Mouse (Mus musculus): ENCODE measurements at regions not wholly inside any gene's neighbourhood (a gene's known extent, or its start where the extent isn't known, plus 50 kb on each side); places are given as distances from the start of the nearest gene placed in this dataset.

GRCm38 (mm10) chr8:117934566-117935094 lies 132.9 kb upstream of the Mphosph6 start:
- ATAC-seq (ENCODE audit: insufficient read depth) = no peak
- H3K27me3 ChIP-seq (ENCODE audit: control insufficient read depth, insufficient read depth, low read length) = no peaks in the 10 kb centered on the region
- H3K4me3 ChIP-seq (ENCODE audit: insufficient read depth in 1 of 2, low read depth in 2 of 2, low read length in 2 of 2) = no peak overlapping the region
- no peaks in the 10 kb centered on the region for H3K36me3 ChIP-seq (replicated peaks; ENCODE audit: control insufficient read depth, insufficient read depth, low read depth)
- H3K27ac ChIP-seq = no peak overlapping the region
- H3K9ac ChIP-seq (replicated peaks) = no peak overlapping the region
- no peaks in the 10 kb centered on the region for H3K4me1 ChIP-seq (replicated peaks; ENCODE audit: control insufficient read depth in 2 of 2, insufficient read depth in 2 of 2, low read length in 1 of 2)
- DNase-seq (ENCODE audit: low read depth in 3 of 3, low spot score in 3 of 3) = no peak
- no peak for TF ChIP-seq EP300 (IDR thresholded peaks at IDR 0.05; ENCODE audit: low read depth)
- TF ChIP-seq CTCF (IDR thresholded peaks at IDR 0.05; ENCODE audit: low read depth) = no peak
- WGBS (ENCODE audit: insufficient replicate concordance) = 82% methylated on average over 16 of the region's 16 CpGs
- no peaks in the 10 kb centered on the region for H3K9me3 ChIP-seq (ENCODE audit: control insufficient read depth, low read length)
- no peak overlapping the region for H3K4me2 ChIP-seq (ENCODE audit: low read depth)

- Histone ChIP-seq H3K27me3 (ENCODE audit: control insufficient read depth, insufficient read depth, low read length) (no peaks in the 10 kb centered on the region), H3K9ac (replicated peaks) (no peak overlapping the region), H3K4me3 (ENCODE audit: insufficient read depth in 1 of 2, low read depth in 2 of 2, low read length in 2 of 2) (no peak overlapping the region), H3K9me3 (ENCODE audit: control insufficient read depth, low read length) (no peaks in the 10 kb centered on the region), H3K27ac (no peak overlapping the region), H3K36me3 (replicated peaks; ENCODE audit: control insufficient read depth, insufficient read depth, low read depth) (no peaks in the 10 kb centered on the region), H3K4me1 (replicated peaks; ENCODE audit: control insufficient read depth in 2 of 2, insufficient read depth in 2 of 2, low read length in 1 of 2) (no peaks in the 10 kb centered on the region), H3K4me2 (ENCODE audit: low read depth) (no peak overlapping the region)
- no peak for ATAC-seq (ENCODE audit: insufficient read depth)
- 40% methylated on average over 6 of the region's 6 CpGs for WGBS (ENCODE audit: insufficient replicate concordance)
- TF ChIP-seq CTCF (IDR thresholded peaks at IDR 0.05; ENCODE audit: low read depth) = peak; percentile 38; the same call in 1 of the 2 replicates
- no peak for TF ChIP-seq EP300 (IDR thresholded peaks at IDR 0.05; ENCODE audit: low read depth)
- DNase-seq (ENCODE audit: low read depth in 3 of 3, low spot score in 3 of 3) = peak in 1 of 3 experiments; percentile 6
Observed at GRCm38 (mm10) chr8:117930687-117931086, 128.9 kb upstream of the Mphosph6 start.

GRCm38 (mm10) chr8:117929606-117930005 lies 127.9 kb upstream of the Mphosph6 start:
- DNase-seq (ENCODE audit: low read depth in 3 of 3, low spot score in 3 of 3) (no peak), ATAC-seq (ENCODE audit: insufficient read depth) (no peak)
- 55% methylated on average over 12 of the region's 12 CpGs for WGBS (ENCODE audit: insufficient replicate concordance)
- Histone ChIP-seq H3K9ac (replicated peaks) (no peak overlapping the region), H3K9me3 (ENCODE audit: control insufficient read depth, low read length) (no peaks in the 10 kb centered on the region), H3K27me3 (ENCODE audit: control insufficient read depth, insufficient read depth, low read length) (no peaks in the 10 kb centered on the region), H3K4me2 (ENCODE audit: low read depth) (no peak overlapping the region), H3K27ac (no peak overlapping the region), H3K36me3 (replicated peaks; ENCODE audit: control insufficient read depth, insufficient read depth, low read depth) (no peaks in the 10 kb centered on the region), H3K4me3 (ENCODE audit: insufficient read depth in 1 of 2, low read depth in 2 of 2, low read length in 2 of 2) (no peak overlapping the region), H3K4me1 (replicated peaks; ENCODE audit: control insufficient read depth in 2 of 2, insufficient read depth in 2 of 2, low read length in 1 of 2) (no peaks in the 10 kb centered on the region)
- TF ChIP-seq EP300 (IDR thresholded peaks at IDR 0.05; ENCODE audit: low read depth) = no peak
- no peak for TF ChIP-seq CTCF (IDR thresholded peaks at IDR 0.05; ENCODE audit: low read depth)

- no peak overlapping the region for H3K9ac ChIP-seq (replicated peaks)
- TF ChIP-seq EP300 (IDR thresholded peaks at IDR 0.05; ENCODE audit: low read depth) = no peak
- no peak for TF ChIP-seq CTCF (IDR thresholded peaks at IDR 0.05; ENCODE audit: low read depth)
- DNase-seq (ENCODE audit: low read depth in 3 of 3, low spot score in 3 of 3) (no peak), ATAC-seq (ENCODE audit: insufficient read depth) (no peak)
- 59% methylated on average over 6 of the region's 6 CpGs for WGBS (ENCODE audit: insufficient replicate concordance)
- no peak overlapping the region for H3K4me2 ChIP-seq (ENCODE audit: low read depth)
- H3K4me3 ChIP-seq (ENCODE audit: insufficient read depth in 1 of 2, low read depth in 2 of 2, low read length in 2 of 2) = no peak overlapping the region
- H3K9me3 ChIP-seq (ENCODE audit: control insufficient read depth, low read length) = no peaks in the 10 kb centered on the region
- H3K36me3 ChIP-seq (replicated peaks; ENCODE audit: control insufficient read depth, insufficient read depth, low read depth) = no peaks in the 10 kb centered on the region
- no peaks in the 10 kb centered on the region for H3K27me3 ChIP-seq (ENCODE audit: control insufficient read depth, insufficient read depth, low read length)
- H3K27ac ChIP-seq = no peak overlapping the region
- no peaks in the 10 kb centered on the region for H3K4me1 ChIP-seq (replicated peaks; ENCODE audit: control insufficient read depth in 2 of 2, insufficient read depth in 2 of 2, low read length in 1 of 2)
Observed at GRCm38 (mm10) chr8:117923296-117923695, 121.6 kb upstream of the Mphosph6 start.

- DNase-seq (ENCODE audit: low read depth in 3 of 3, low spot score in 3 of 3) (no peak), ATAC-seq (ENCODE audit: insufficient read depth) (no peak)
- no peaks in the 10 kb centered on the region for H3K27me3 ChIP-seq (ENCODE audit: control insufficient read depth, insufficient read depth, low read length)
- no peak overlapping the region for H3K4me3 ChIP-seq (ENCODE audit: insufficient read depth in 1 of 2, low read depth in 2 of 2, low read length in 2 of 2)
- H3K4me2 ChIP-seq (ENCODE audit: low read depth) = no peak overlapping the region
- H3K9me3 ChIP-seq (ENCODE audit: control insufficient read depth, low read length) = no peaks in the 10 kb centered on the region
- no peak overlapping the region for H3K9ac ChIP-seq (replicated peaks)
- WGBS (ENCODE audit: insufficient replicate concordance) = 61% methylated on average over 8 of the region's 8 CpGs
- no peak overlapping the region for H3K27ac ChIP-seq
- no peaks in the 10 kb centered on the region for H3K4me1 ChIP-seq (replicated peaks; ENCODE audit: control insufficient read depth in 2 of 2, insufficient read depth in 2 of 2, low read length in 1 of 2)
- no peaks in the 10 kb centered on the region for H3K36me3 ChIP-seq (replicated peaks; ENCODE audit: control insufficient read depth, insufficient read depth, low read depth)
- TF ChIP-seq EP300 (IDR thresholded peaks at IDR 0.05; ENCODE audit: low read depth) = no peak
- TF ChIP-seq CTCF (IDR thresholded peaks at IDR 0.05; ENCODE audit: low read depth) = no peak
Observed at GRCm38 (mm10) chr8:117903052-117903451, 101.3 kb upstream of the Mphosph6 start.
